Mouse (Mus musculus) thymus, adult 2 months (tissue): ENCODE results near the gene Tenm4. TPM values are rescaled to one million over a fixed set of nuclear protein-coding genes. Genes with fewer than 3 reads are reported as not detected.

Experiments used
- DNase-seq: peaks from one replicate; pipeline ENCODE4 v3.0.0; 2021
- H3K27ac ChIP-seq: fragments of 200-500 bp; 2 replicates; pipeline ENCODE4 v1.5.1; 2012; ENCODE audit warnings: low read length, control low read depth; ENCODE audit not compliant: control insufficient read depth, insufficient read depth
- H3K27me3 ChIP-seq: fragments of 200-500 bp; 2 replicates; pipeline ENCODE4 v1.6.1; 2012; ENCODE audit warnings: mild to moderate bottlenecking, low read length, moderate library complexity, mixed read lengths; ENCODE audit not compliant: control insufficient read depth, insufficient read depth
- H3K36me3 ChIP-seq: fragments of 200-500 bp; 2 replicates; pipeline ENCODE4 v1.6.1; 2012; ENCODE audit warnings: mild to moderate bottlenecking, low read length, moderate library complexity; ENCODE audit not compliant: control insufficient read depth, insufficient read depth
- H3K4me1 ChIP-seq: fragments of 200-500 bp; replicated peaks from 2 replicates; pipeline ENCODE4 v1.6.1; 2012; ENCODE audit warnings: low read length; ENCODE audit not compliant: control insufficient read depth, insufficient read depth
- H3K4me3 ChIP-seq: fragments of 200-500 bp; 2 replicates; pipeline ENCODE4 v1.5.1; 2012; ENCODE audit warnings: mild to moderate bottlenecking, low read length, control low read depth, moderate library complexity; ENCODE audit not compliant: control insufficient read depth, insufficient read depth
- CTCF ChIP-seq: fragments of 200-500 bp; IDR thresholded peaks from 2 replicates; pipeline ENCODE4 v1.5.1; 2012; ENCODE audit warnings: mild to moderate bottlenecking, control low read depth, low read length, moderate library complexity, borderline replicate concordance; ENCODE audit not compliant: control insufficient read depth, poor library complexity, insufficient read depth; ENCODE audit errors: extremely low read depth
- POLR2A ChIP-seq: fragments of 200-500 bp; IDR thresholded peaks from 2 replicates; pipeline ENCODE4 v1.6.1; 2012; ENCODE audit warnings: mild to moderate bottlenecking, low read length, control low read depth, moderate library complexity; ENCODE audit not compliant: control insufficient read depth, poor library complexity, insufficient read depth; ENCODE audit errors: extremely low read depth
- WGBS: fragments of 180-500 bp; shearing (Covaris S2); methylation state at CpG from one replicate; pipeline ENCODE4 v1.1.7; 2018; 5-methylcytosine and 5-hydroxymethylcytosine counted together
- polyA plus RNA-seq: library from polyadenylated mRNA; depleted of rRNA; stranded (reverse); fragments of >200 nt; gene quantifications from 2 replicates; pipeline ENCODE4 v1.2.3, GENCODE M21; 2012

Tenm4 gene
- polyA plus RNA-seq, 1 experiment: 2.7 TPM

DNA sequence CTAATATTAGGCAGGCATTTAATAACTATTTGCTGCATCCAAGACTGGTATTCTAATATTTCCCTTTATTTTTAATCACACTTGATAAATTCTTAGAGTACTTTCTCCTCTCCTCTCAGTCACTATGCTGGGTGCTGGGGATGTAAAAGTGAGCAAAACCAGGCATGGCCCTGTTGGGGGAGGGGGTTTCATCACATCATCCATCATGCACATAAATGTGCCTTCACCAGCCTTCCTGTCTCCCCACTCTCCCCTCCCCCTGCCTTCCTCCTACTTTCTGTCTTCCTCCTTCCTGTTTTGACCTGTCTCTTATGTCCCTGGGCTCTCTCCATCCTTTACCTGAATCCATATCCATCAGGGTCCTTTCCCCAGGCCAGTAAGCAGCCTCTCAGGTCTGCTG lies 416.4 kb downstream of the Tenm4 start:
- Histone ChIP-seq H3K4me1 (no peaks in the 10 kb centered on the region), H3K27me3 (no peaks in the 10 kb centered on the region), H3K4me3 (no peak overlapping the region), H3K27ac (no peak overlapping the region), H3K36me3 (no peaks in the 10 kb centered on the region)
- no peak for DNase-seq
- no peak for TF ChIP-seq CTCF
- no peak for TF ChIP-seq POLR2A

- H3K36me3 ChIP-seq: no peaks in the 10 kb centered on the region
- no peaks in the 10 kb centered on the region for H3K27me3 ChIP-seq
- DNase-seq: no peak
- H3K27ac ChIP-seq: no peak overlapping the region
- H3K4me1 ChIP-seq: no peaks in the 10 kb centered on the region
- no peak for TF ChIP-seq POLR2A
- no peak for TF ChIP-seq CTCF
- 86% methylated on average over 6 of the region's 6 CpGs for WGBS
- no peak overlapping the region for H3K4me3 ChIP-seq
Observed at GRCm38 (mm10) chr7:96588567-96588966, 417.5 kb downstream of the Tenm4 start.

DNA sequence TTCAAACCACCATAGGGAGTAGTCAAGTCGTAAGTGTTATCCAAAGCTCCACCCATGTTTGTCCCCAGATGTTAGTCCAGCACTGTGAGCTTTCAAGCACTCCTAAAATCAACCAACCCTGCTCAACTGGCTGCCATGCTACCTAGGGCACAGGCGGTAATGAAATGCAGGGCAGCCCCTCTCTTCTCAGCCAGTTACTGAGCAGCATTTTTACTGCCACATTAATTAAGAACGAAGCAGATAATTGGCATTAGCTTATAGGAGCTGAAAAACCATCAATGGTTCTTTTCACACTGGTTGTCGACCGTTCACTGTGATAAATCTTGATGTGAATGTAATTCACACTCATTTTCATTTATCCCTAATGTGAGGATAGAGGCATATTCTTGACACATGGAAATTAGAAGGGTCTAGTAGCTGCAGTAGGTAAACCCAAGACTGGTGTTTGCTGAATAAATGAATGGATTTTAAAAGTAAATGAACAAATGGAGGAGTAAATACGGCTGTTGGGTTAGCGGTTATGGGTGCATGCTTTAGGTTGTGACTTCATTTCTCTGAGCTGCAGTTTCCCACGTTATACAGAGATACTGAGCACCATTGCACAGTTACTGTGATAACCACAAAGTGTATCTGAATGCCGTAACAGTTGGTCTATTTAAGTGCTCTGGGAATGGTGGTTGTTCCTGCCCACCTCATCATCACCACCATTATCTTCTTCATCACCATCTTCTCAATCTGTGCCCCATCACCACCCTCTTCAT lies 424.7 kb downstream of the Tenm4 start:
- WGBS: 88% methylated on average over 9 of the region's 9 CpGs
- DNase-seq: no peak
- Histone ChIP-seq H3K27me3 (no peaks in the 10 kb centered on the region), H3K4me3 (no peak overlapping the region), H3K36me3 (no peaks in the 10 kb centered on the region), H3K27ac (no peak overlapping the region), H3K4me1 (no peaks in the 10 kb centered on the region)
- no peak for TF ChIP-seq CTCF
- no peak for TF ChIP-seq POLR2A

- no peak overlapping the region for H3K4me3 ChIP-seq
- H3K27me3 ChIP-seq: no peaks in the 10 kb centered on the region
- no peaks in the 10 kb centered on the region for H3K4me1 ChIP-seq
- TF ChIP-seq CTCF (no peak), POLR2A (no peak)
- no peaks in the 10 kb centered on the region for H3K36me3 ChIP-seq
- H3K27ac ChIP-seq: no peak overlapping the region
- DNase-seq: no peak
- WGBS: 74% methylated on average over 9 of the region's 9 CpGs
Observed at GRCm38 (mm10) chr7:96596402-96597195, 425.6 kb downstream of the Tenm4 start.

GRCm38 (mm10) chr7:96597871-96598270 lies 426.8 kb downstream of the Tenm4 start:
- no peak overlapping the region for H3K4me3 ChIP-seq
- H3K36me3 ChIP-seq: no peaks in the 10 kb centered on the region
- no peaks in the 10 kb centered on the region for H3K4me1 ChIP-seq
- TF ChIP-seq POLR2A (no peak), CTCF (no peak)
- WGBS: 97% methylated on average over 4 of the region's 4 CpGs
- no peak overlapping the region for H3K27ac ChIP-seq
- no peak for DNase-seq
- H3K27me3 ChIP-seq: no peaks in the 10 kb centered on the region

DNA sequence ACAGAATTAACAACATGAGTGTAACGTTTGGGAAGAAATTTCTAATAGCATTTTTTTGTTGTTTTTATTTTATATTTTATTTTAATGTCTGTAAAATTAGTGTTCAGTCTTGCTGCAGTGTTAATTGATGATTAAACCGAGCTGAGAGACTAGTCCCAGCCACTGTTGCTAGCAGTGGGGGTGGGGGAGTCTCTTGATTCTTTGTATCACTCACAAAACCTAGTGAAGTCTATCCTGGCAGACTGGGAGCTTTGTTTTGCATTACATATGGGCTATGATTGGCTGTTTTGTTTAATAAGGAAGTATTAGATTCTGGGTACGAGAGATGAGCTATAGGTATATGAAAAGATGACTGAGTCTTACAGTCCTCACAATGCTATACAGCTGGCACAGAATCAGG lies 428.0 kb downstream of the Tenm4 start:
- WGBS: 77% methylated on average over 3 of the region's 3 CpGs
- H3K36me3 ChIP-seq: no peaks in the 10 kb centered on the region

GRCm38 (mm10) chr7:96600381-96600941 lies 429.4 kb downstream of the Tenm4 start:
- Histone ChIP-seq H3K27ac (no peak overlapping the region), H3K4me1 (no peaks in the 10 kb centered on the region), H3K4me3 (no peak overlapping the region), H3K36me3 (no peaks in the 10 kb centered on the region), H3K27me3 (no peaks in the 10 kb centered on the region)
- WGBS: 38% methylated on average over 5 of the region's 5 CpGs
- TF ChIP-seq POLR2A (no peak), CTCF (no peak)
- no peak for DNase-seq

More for the DNA sequence above, 428.0 kb downstream of the Tenm4 start:
- Histone ChIP-seq H3K27ac (no peak overlapping the region), H3K4me3 (no peak overlapping the region), H3K27me3 (no peaks in the 10 kb centered on the region), H3K4me1 (no peaks in the 10 kb centered on the region)
- DNase-seq: no peak
- no peak for TF ChIP-seq POLR2A
